25 mouse cellular contexts compared by ENCODE assay signal in genomic region chr6:56485078-56485477, GRCm38 (mm10).
DNase-seq lines count a peak whose midpoint lies in the region; ATAC-seq lines count a peak whose summit lies in the region.
"Had no signal": no experiment of that assay in that cellular context is flagged by ENCODE, and none has a peak within 500 bp of the region (broad histone marks: within the 10 kb centered on the region; RNA-seq: fewer than 3 reads in every experiment).

No protein-coding gene starts in this region.

- 0 out of 2 replicates have a peak, but pooled peaks have one; percentile 18 for ATAC-seq in common myeloid progenitor, adult 5-6 weeks (replicated peaks; ENCODE audit: low read depth, poor library complexity, severe bottlenecking)
- ATAC-seq: activated CD4-positive, CD25-positive, alpha-beta regulatory T cell, adult 4 months; forebrain, embryonic 16.5 days; hindbrain, embryonic 16.5 days; intestine, embryonic 16.5 days; midbrain, embryonic 13.5 days had no signal

- no peak overlapping the region for H3K4me3 ChIP-seq in heart, embryonic 10.5 days
- H3K4me3 ChIP-seq: forebrain, embryonic 10.5 days; hindbrain, embryonic 10.5 days; layer of hippocampus, adult 2 months; liver, embryonic 13.5 days; megakaryocyte, embryonic 14.5 days; midbrain, embryonic 13.5 days had no signal

- peak; percentile 38 to 73 for DNase-seq in heart, adult 18-20 months
- DNase-seq in heart, embryonic 10.5 days (ENCODE audit: low spot score) = no peak
- DNase-seq in Muller cell, postnatal 12 days (ENCODE audit: inconsistent ontology term) = peak; percentile 5
- peak; percentile 11 to 32 for DNase-seq in heart, postnatal 14 days
- DNase-seq in embryo, embryonic 9.5 days (ENCODE audit: extremely low spot score) = no peak
- DNase-seq in layer of hippocampus, adult 8-10 months (ENCODE audit: low spot score in 2 of 2) = no peak
- DNase-seq: adrenal gland, adult 8-10 months; cerebellum, adult 8-10 months; cerebellum, postnatal 36 days; kidney, adult 9 months; kidney, postnatal 25 days; layer of hippocampus, postnatal 36 days; liver, embryonic 13.5 days; lung, embryonic 14.5 days; thymus, postnatal 14 days had no signal

- WGBS in heart, embryonic 10.5 days = 67% methylated on average over 3 of the region's 3 CpGs

- no peaks in the 10 kb centered on the region for H3K9me3 ChIP-seq in heart, embryonic 10.5 days
- H3K9me3 ChIP-seq: forebrain, embryonic 10.5 days; hindbrain, embryonic 10.5 days; liver, embryonic 13.5 days; megakaryocyte, embryonic 14.5 days; midbrain, embryonic 13.5 days had no signal

- H3K36me3 ChIP-seq in heart, embryonic 10.5 days = no peaks in the 10 kb centered on the region
- H3K36me3 ChIP-seq: forebrain, embryonic 10.5 days; hindbrain, embryonic 10.5 days; liver, embryonic 13.5 days; midbrain, embryonic 13.5 days had no signal

- no peaks in the 10 kb centered on the region for H3K27me3 ChIP-seq in heart, embryonic 10.5 days (ENCODE audit: insufficient read depth, poor library complexity, severe bottlenecking)
- H3K27me3 ChIP-seq: liver, embryonic 13.5 days; midbrain, embryonic 13.5 days had no signal

- H3K4me1 ChIP-seq in heart, embryonic 10.5 days = no peaks in the 10 kb centered on the region
- H3K4me1 ChIP-seq: forebrain, embryonic 10.5 days; hindbrain, embryonic 10.5 days; midbrain, embryonic 13.5 days had no signal

- no peak overlapping the region for H3K27ac ChIP-seq in heart, embryonic 10.5 days
- H3K27ac ChIP-seq: forebrain, embryonic 10.5 days; hindbrain, embryonic 10.5 days; layer of hippocampus, adult 2 months; liver, embryonic 13.5 days; midbrain, embryonic 13.5 days had no signal

- intact Hi-C loops in heart, postnatal 14 days (cut with DNase I) = no loop called here

Comparison
In these comparisons a context has a peak if more than half of its experiments do, and no peak if none do; other contexts are left out.
1. DNase-seq: peak in heart, adult 18-20 months (2 of 2), Muller cell, postnatal 12 days (single experiment) and heart, postnatal 14 days (2 of 2); none in heart, embryonic 10.5 days (single experiment), embryo, embryonic 9.5 days (single experiment) and layer of hippocampus, adult 8-10 months (0 of 2).